Mouse (Mus musculus) testis, adult 2 months (tissue): ENCODE results near the gene Mus81. TPM values are rescaled to one million over a fixed set of nuclear protein-coding genes. Genes with fewer than 3 reads are reported as not detected.

Experiments used
- H3K27ac ChIP-seq: fragments of 200-500 bp; 2 replicates; pipeline ENCODE4 v1.5.1; 2012; ENCODE audit warnings: low read depth, low read length; ENCODE audit not compliant: control insufficient read depth, insufficient read depth
- H3K27me3 ChIP-seq: fragments of 200-500 bp; 2 replicates; pipeline ENCODE4 v1.6.1; 2012; ENCODE audit warnings: mild to moderate bottlenecking, low read length, moderate library complexity; ENCODE audit not compliant: control insufficient read depth, insufficient read depth
- H3K36me3 ChIP-seq: fragments of 200-500 bp; 2 replicates; pipeline ENCODE4 v1.6.1; 2012; ENCODE audit warnings: mild to moderate bottlenecking, low read length; ENCODE audit not compliant: control insufficient read depth, insufficient read depth
- H3K4me1 ChIP-seq: fragments of 200-500 bp; 2 replicates; pipeline ENCODE4 v1.6.1; 2012; ENCODE audit warnings: low read length; ENCODE audit not compliant: control insufficient read depth, insufficient read depth
- H3K4me3 ChIP-seq: fragments of 200-500 bp; 2 replicates; pipeline ENCODE4 v1.5.1; 2012; ENCODE audit warnings: low read depth, mild to moderate bottlenecking, low read length, moderate library complexity, mixed read lengths; ENCODE audit not compliant: control insufficient read depth
- CTCF ChIP-seq: fragments of 200-500 bp; IDR thresholded peaks from 2 replicates; pipeline ENCODE4 v1.5.1; 2012; ENCODE audit warnings: low read depth, mild to moderate bottlenecking, inconsistent platforms, low read length, moderate library complexity; ENCODE audit not compliant: control insufficient read depth, insufficient read depth, insufficient replicate concordance
- POLR2A ChIP-seq: fragments of 200-500 bp; IDR thresholded peaks from 2 replicates; pipeline ENCODE4 v1.6.1; 2012; ENCODE audit warnings: low read depth, mild to moderate bottlenecking, inconsistent platforms, low read length, moderate library complexity; ENCODE audit not compliant: control insufficient read depth
- polyA plus RNA-seq: library from polyadenylated mRNA; depleted of rRNA; stranded (reverse); fragments of >200 nt; gene quantifications from 2 replicates; pipeline ENCODE4 v1.2.3, GENCODE M21; 2012

Gene Mus81
- polyA plus RNA-seq, 1 experiment: 55.3 TPM

DNA sequence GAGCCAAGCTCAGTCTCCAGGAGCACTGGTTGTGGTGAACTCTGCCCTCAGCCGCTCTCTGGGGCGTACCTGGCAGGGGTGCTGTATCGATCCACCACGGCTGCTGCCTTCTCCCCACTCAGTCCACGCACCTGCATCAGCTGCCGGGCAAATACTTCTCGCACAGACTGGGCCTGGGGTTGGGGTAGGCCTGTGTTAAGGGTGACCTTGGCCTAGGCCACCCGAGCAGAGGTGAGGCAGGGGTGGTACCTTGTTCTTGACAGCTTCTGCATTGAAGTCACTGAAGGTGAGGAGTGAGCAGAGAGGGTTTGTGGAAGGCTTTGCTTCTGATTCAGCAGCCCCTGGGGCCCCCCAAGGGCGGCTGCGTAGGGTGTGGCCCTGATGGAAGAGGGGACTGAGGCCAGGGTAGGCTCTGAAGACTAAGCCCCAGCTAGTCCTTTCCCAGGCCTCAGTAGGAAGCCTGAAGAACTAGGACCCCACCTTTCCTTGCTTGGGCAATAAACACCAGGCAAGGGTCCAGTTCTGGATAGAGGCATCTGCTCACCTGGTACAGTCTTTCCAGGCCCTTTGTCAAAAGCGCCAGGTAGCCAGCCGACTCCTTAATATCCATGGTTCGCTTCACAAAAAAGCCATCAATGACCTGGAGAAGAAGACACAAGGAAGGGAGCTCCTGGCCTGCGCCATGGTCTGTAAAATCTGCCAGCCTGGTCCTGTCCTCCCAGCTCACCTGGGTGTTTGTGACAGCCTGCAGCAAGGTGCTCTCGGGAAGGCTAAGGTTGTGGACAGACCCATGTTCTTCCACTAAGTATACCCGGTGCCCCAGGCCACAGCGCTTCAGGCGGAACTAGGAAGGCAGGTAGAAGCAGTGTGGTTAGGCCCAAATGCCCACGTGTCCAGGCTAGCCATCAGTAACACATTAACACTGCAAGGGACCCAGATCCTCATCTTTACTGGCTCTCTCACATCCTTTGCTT lies 4.5 kb downstream of the Mus81 start:
- no peak overlapping the region for H3K27ac ChIP-seq
- no peaks in the 10 kb centered on the region for H3K27me3 ChIP-seq
- TF ChIP-seq POLR2A (no peak), CTCF (no peak)
- no peaks in the 10 kb centered on the region; the same call in 1 of the 2 replicates for H3K36me3 ChIP-seq
- peaks cover 4% of the 10 kb centered on the region; the same call in 1 of the 2 replicates for H3K4me1 ChIP-seq
- no peak overlapping the region for H3K4me3 ChIP-seq

DNA sequence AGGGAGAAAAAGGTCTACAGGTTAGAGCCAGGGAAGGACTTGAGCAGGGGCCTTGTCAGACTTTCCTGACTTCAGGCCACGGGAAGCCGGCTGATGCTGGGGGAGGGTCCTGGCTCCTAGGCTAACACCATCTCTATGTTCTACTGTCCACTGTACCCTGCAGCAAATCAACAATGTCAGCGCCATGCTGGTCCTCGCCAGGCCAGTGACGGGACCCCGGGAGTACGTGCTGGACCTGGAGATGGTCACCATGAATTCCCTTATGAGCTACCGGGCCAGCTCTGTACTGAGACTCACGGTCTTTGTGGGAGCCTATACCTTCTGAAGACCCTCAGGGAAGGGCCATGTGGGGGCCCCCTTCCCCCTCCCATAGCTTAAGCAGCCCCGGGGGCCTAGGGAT lies 6.8 kb downstream of the Mus81 start:
- TF ChIP-seq CTCF (no peak), POLR2A (no peak)
- H3K36me3 ChIP-seq: no peaks in the 10 kb centered on the region; the same call in 1 of the 2 replicates
- H3K4me1 ChIP-seq: no peaks in the 10 kb centered on the region

DNA sequence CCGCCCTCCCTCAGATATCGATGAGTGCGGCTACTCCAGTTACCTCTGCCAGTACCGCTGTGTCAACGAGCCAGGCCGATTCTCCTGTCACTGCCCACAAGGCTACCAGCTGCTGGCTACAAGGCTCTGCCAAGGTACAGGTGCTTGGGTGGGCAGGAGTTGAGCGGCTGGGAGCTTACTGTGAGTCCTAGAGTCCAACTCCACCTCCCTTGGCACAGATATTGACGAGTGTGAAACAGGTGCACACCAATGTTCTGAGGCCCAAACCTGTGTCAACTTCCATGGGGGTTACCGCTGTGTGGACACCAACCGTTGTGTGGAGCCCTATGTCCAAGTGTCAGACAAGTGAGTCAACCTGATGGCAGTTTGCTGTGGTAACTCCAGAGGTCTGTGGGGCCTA lies 8.2 kb downstream of the Mus81 start:
- H3K4me3 ChIP-seq: no peak overlapping the region
- no peak overlapping the region for H3K27ac ChIP-seq
- H3K36me3 ChIP-seq: no peaks in the 10 kb centered on the region
- no peaks in the 10 kb centered on the region for H3K27me3 ChIP-seq
- H3K4me1 ChIP-seq: peaks cover 10% of the 10 kb centered on the region
- TF ChIP-seq CTCF: no peak
- 0 out of 2 replicates have a peak, but pooled peaks have one; percentile 15 for TF ChIP-seq POLR2A

More for the DNA sequence above, 6.8 kb downstream of the Mus81 start:
- H3K27ac ChIP-seq: no peak overlapping the region
- H3K4me3 ChIP-seq: no peak overlapping the region
- H3K27me3 ChIP-seq: no peaks in the 10 kb centered on the region

DNA sequence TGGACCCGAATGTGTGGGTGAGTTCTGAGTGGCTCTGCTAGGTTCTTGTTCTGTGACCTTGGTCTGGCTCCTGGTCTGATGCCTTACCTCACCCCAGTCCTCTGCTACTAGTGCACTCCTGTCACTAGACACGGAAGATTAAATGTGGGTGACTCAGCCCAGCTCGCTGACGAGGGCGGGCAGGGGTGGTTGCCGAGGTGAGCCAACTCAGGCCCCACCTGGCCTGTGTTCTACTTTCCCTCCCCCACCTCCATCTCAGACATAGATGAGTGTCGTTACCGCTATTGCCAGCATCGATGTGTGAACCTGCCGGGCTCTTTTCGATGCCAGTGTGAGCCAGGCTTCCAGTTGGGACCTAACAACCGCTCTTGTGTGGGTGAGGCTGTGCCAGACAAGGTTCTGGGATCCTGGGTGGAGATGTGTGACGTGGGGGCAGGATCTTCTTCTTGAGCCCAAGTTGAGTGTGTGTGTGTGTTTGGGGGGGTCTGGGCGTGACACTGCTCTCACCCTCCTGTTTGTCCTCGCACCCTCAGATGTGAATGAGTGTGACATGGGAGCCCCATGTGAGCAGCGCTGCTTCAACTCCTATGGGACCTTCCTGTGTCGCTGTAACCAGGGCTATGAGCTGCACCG lies 10.4 kb downstream of the Mus81 start:
- Histone ChIP-seq H3K36me3 (no peaks in the 10 kb centered on the region), H3K4me1 (peaks cover 23% of the 10 kb centered on the region), H3K27ac (no peak overlapping the region), H3K4me3 (no peak overlapping the region), H3K27me3 (no peaks in the 10 kb centered on the region)
- TF ChIP-seq CTCF (no peak), POLR2A (no peak)

DNA sequence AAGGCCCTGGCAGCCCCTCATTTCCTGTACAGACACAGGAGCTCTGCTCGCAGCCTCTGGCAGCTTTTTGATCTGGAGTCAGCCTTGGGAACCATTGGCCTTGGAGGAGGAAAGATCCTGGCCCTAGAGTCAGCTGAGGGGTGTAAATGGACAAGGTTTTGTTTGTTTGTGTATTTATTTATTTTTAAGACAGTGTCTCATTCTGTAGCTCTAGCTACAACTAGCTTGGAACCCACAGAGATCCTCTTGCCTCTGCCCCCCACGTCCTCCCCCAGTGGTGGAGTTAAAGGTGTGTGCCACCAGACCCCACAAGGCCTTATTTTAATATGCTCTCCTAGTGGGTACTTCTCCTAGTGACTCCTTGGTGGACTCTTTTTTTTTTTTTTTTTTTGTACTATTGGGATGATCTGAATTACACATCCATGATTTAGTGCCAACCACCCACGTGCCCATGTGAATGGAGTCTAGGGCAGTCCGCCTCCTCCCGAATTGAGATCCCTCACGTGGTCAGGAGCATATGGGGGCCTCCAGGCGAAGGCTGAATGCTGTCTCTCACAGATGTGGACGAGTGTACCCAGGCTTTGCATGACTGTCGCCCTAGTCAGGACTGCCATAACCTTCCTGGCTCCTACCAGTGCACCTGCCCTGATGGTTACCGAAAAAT lies 11.1 kb downstream of the Mus81 start:
- Histone ChIP-seq H3K4me1 (peaks cover 23% of the 10 kb centered on the region), H3K36me3 (no peaks in the 10 kb centered on the region), H3K27me3 (no peaks in the 10 kb centered on the region), H3K27ac (no peak overlapping the region), H3K4me3 (no peak overlapping the region)
- no peak for TF ChIP-seq POLR2A
- TF ChIP-seq CTCF: no peak

DNA sequence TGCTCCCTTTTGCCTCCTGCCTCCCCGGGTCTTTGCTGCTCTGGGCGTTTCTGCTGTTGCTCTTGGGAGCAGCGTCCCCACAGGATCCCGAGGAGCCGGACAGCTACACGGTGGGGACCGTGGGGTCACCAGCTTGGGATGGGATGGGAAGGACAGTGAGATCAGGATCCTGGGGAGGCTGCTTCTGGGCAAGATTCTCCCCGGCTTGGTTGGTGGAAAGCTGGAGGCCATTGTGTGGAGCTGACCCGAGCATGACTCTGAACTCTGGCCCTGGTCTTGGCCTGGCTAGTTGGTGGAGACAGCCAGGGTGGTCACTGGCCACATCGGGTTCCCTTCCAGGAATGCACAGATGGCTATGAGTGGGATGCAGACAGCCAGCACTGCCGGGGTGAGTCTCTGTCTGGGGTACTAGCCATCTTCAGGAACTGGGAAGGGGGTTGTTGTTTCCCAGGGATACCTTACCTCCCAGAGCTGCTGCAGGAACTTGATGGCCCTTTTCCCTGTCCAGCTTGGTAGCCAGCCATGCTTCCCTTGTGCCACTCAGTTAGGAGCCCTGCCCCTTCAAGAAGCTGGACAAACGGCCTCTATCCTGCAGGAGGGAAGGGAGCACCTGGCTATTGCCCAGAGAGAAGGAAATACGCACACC lies 13.0 kb downstream of the Mus81 start:
- no peak for TF ChIP-seq POLR2A
- no peak for TF ChIP-seq CTCF
- H3K27me3 ChIP-seq: no peaks in the 10 kb centered on the region
- H3K36me3 ChIP-seq: no peaks in the 10 kb centered on the region
- peak overlapping the region; percentile 72 for H3K27ac ChIP-seq
- H3K4me3 ChIP-seq: peak overlapping the region; percentile 73
- peaks cover 23% of the 10 kb centered on the region for H3K4me1 ChIP-seq
